Mouse (Mus musculus): ENCODE results near the gene Adprm. TPM values are rescaled to one million over a fixed set of nuclear protein-coding genes. Genes with fewer than 3 reads are reported as not detected.
"Not testable (repeated sequence)": the region's sequence is repeated elsewhere in the genome, so short reads cannot be mapped to it uniquely, and the experiment has no call there.

The Adprm gene
- polyA plus RNA-seq, 1 experiment from 2014 or later: 20.4 TPM

GRCm38 (mm10) chr11:67093201-67093600 lies 40.8 kb upstream of the Adprm start:
- Histone ChIP-seq H3K4me2 (ENCODE audit: low read length) (no peak overlapping the region), H3K4me1 (ENCODE audit: control insufficient read depth in 2 of 2, insufficient read depth in 2 of 2, low read length in 2 of 2) (no peaks in the 10 kb centered on the region), H3K4me3 (ENCODE audit: control insufficient read depth in 1 of 2, insufficient read depth in 1 of 2, low read depth in 1 of 2, low read length in 2 of 2) (no peak overlapping the region), H3K9me3 (ENCODE audit: control insufficient read depth, low read length) (no peaks in the 10 kb centered on the region), H3K36me3 (ENCODE audit: control insufficient read depth, insufficient read depth, low read length) (no peaks in the 10 kb centered on the region), H3K27me3 (ENCODE audit: control insufficient read depth, insufficient read depth, low read length) (peaks cover 6% of the 10 kb centered on the region), H3K9ac (ENCODE audit: low read length) (no peak overlapping the region), H3K27ac (replicated peaks in 1 of 2; ENCODE audit: control insufficient read depth in 1 of 2, insufficient read depth in 1 of 2, low read depth in 2 of 2, low read length in 2 of 2) (no peak overlapping the region)
- ATAC-seq (ENCODE audit: insufficient number of reproducible peaks, insufficient read depth, low FRiP score, low read depth): no peak
- 70% methylated on average over 9 of the region's 9 CpGs for WGBS

DNA sequence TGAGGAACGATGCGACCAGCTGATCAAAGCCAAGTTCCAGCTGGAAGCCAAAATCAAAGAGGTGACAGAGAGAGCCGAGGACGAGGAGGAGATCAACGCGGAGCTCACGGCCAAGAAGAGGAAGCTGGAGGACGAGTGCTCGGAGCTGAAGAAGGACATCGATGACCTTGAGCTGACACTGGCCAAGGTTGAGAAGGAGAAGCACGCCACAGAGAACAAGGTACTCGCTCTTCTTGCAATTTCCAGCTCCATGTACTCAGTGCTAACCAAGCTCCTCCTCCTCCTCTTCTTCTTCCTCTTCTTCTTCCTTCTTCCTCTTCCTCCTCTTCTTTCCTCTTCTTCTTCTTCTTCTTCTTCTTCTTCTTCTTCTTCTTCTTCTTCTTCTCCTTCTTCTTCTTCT lies 40.0 kb upstream of the Adprm start:
- H3K4me3 ChIP-seq (ENCODE audit: control insufficient read depth in 1 of 2, insufficient read depth in 1 of 2, low read depth in 1 of 2, low read length in 2 of 2); H3K36me3 ChIP-seq (ENCODE audit: control insufficient read depth, insufficient read depth, low read length); ATAC-seq (ENCODE audit: insufficient number of reproducible peaks, insufficient read depth, low FRiP score, low read depth); H3K27me3 ChIP-seq (ENCODE audit: control insufficient read depth, insufficient read depth, low read length); H3K27ac ChIP-seq (replicated peaks in 1 of 2; ENCODE audit: control insufficient read depth in 1 of 2, insufficient read depth in 1 of 2, low read depth in 2 of 2, low read length in 2 of 2); H3K4me2 ChIP-seq (ENCODE audit: low read length); H3K4me1 ChIP-seq (ENCODE audit: control insufficient read depth in 2 of 2, insufficient read depth in 2 of 2, low read length in 2 of 2); H3K9ac ChIP-seq (ENCODE audit: low read length); H3K9me3 ChIP-seq (ENCODE audit: control insufficient read depth, low read length): not testable (repeated sequence)
- WGBS: 90% methylated on average over 12 of the region's 12 CpGs

DNA sequence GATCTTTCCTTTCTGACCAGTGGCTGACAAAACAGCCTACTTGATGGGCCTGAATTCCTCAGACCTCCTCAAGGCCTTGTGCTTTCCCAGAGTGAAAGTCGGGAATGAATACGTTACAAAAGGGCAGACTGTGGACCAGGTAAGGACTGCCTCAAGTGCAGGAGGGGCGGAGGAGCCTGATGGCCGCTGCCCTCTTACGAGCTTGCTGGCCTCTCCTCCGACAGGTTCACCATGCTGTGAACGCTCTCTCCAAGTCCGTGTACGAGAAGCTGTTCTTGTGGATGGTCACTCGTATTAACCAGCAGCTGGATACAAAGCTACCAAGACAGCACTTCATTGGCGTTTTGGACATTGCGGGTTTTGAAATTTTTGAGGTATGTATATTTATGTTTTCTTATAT lies 34.8 kb upstream of the Adprm start:
- Histone ChIP-seq H3K27me3 (ENCODE audit: control insufficient read depth, insufficient read depth, low read length) (peaks cover 24% of the 10 kb centered on the region), H3K4me1 (ENCODE audit: control insufficient read depth in 2 of 2, insufficient read depth in 2 of 2, low read length in 2 of 2) (no peaks in the 10 kb centered on the region), H3K9ac (ENCODE audit: low read length) (no peak overlapping the region), H3K4me2 (ENCODE audit: low read length) (no peak overlapping the region), H3K9me3 (ENCODE audit: control insufficient read depth, low read length) (peaks cover 3% of the 10 kb centered on the region; the same call in 1 of the 2 replicates), H3K27ac (replicated peaks in 1 of 2; ENCODE audit: control insufficient read depth in 1 of 2, insufficient read depth in 1 of 2, low read depth in 2 of 2, low read length in 2 of 2) (no peak overlapping the region), H3K4me3 (ENCODE audit: control insufficient read depth in 1 of 2, insufficient read depth in 1 of 2, low read depth in 1 of 2, low read length in 2 of 2) (no peak overlapping the region), H3K36me3 (ENCODE audit: control insufficient read depth, insufficient read depth, low read length) (no peaks in the 10 kb centered on the region)
- WGBS: 75% methylated on average over 12 of the region's 12 CpGs
- ATAC-seq (ENCODE audit: insufficient number of reproducible peaks, insufficient read depth, low FRiP score, low read depth): no peak

DNA sequence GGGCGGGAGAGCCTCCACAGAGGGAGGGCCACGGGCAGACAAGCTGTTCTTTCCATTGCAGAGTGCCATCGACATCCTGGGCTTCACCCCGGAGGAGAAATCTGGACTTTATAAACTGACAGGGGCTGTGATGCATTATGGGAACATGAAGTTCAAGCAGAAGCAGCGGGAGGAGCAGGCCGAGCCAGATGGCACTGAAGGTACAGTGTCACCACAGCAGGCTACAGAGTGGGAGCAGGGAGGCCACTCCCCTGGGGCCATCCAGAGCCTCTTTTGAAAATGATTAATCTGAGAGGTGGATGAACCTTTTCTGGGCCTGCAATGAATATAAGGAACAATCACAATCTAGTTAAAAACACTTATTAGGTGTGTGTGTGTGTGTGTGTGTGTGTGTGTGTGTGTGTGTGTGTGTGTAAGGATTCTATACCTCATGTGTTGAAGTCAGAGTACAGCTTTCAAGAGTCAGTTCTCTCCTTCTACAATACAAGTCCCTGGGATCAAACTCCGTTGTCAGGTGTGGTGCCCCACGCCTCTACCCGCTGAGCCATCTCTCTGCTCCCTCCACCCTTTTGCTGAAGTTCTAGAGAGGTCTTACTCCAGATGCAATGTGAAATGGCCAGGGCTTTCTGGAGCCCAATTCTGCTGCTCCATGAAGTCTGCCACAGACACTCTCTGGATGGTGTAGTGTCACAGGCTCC lies 34.2 kb upstream of the Adprm start:
- H3K27me3 ChIP-seq (ENCODE audit: control insufficient read depth, insufficient read depth, low read length): peaks cover 24% of the 10 kb centered on the region
- H3K27ac ChIP-seq (replicated peaks in 1 of 2; ENCODE audit: control insufficient read depth in 1 of 2, insufficient read depth in 1 of 2, low read depth in 2 of 2, low read length in 2 of 2): no peak overlapping the region
- no peak for ATAC-seq (ENCODE audit: insufficient number of reproducible peaks, insufficient read depth, low FRiP score, low read depth)
- no peaks in the 10 kb centered on the region for H3K36me3 ChIP-seq (ENCODE audit: control insufficient read depth, insufficient read depth, low read length)
- H3K4me1 ChIP-seq (ENCODE audit: control insufficient read depth in 2 of 2, insufficient read depth in 2 of 2, low read length in 2 of 2): peaks cover 0 to under 1% of the 10 kb centered on the region in 2 experiments; a peak in 1 of 4 replicates
- no peak overlapping the region for H3K9ac ChIP-seq (ENCODE audit: low read length)
- WGBS: 45% methylated on average over 9 of the region's 9 CpGs
- no peak overlapping the region for H3K4me2 ChIP-seq (ENCODE audit: low read length)
- no peak overlapping the region for H3K4me3 ChIP-seq (ENCODE audit: control insufficient read depth in 1 of 2, insufficient read depth in 1 of 2, low read depth in 1 of 2, low read length in 2 of 2)
- H3K9me3 ChIP-seq (ENCODE audit: control insufficient read depth, low read length): peaks cover 3% of the 10 kb centered on the region; the same call in 1 of the 2 replicates

DNA sequence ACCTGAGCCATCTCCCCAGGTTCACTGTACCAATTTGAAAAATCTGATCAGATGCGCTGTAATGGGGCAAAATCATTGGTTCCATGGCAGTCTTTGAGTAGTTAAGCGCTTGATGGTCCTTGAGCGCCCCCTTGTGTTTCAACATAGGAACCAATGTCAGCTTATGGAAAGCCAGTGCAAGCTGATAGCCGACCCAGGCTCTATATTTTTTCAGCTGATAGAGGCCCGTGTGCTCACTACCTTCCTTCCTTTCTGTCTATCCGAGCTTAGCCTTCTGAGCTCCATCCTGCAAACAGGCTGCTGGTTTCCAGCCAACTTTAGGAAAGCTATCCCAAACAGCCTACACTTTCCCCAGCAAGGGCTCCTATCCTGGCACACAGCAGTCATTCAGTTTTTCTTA lies 33.1 kb upstream of the Adprm start:
- Histone ChIP-seq H3K27me3 (ENCODE audit: control insufficient read depth, insufficient read depth, low read length) (peaks cover 26% of the 10 kb centered on the region), H3K9me3 (ENCODE audit: control insufficient read depth, low read length) (peaks cover 3% of the 10 kb centered on the region; the same call in 1 of the 2 replicates), H3K4me3 (ENCODE audit: control insufficient read depth in 1 of 2, insufficient read depth in 1 of 2, low read depth in 1 of 2, low read length in 2 of 2) (no peak overlapping the region), H3K4me1 (ENCODE audit: control insufficient read depth in 2 of 2, insufficient read depth in 2 of 2, low read length in 2 of 2) (peaks cover 3 to 4% of the 10 kb centered on the region in 2 experiments; a peak in 1 of 4 replicates), H3K4me2 (ENCODE audit: low read length) (no peak overlapping the region), H3K9ac (ENCODE audit: low read length) (no peak overlapping the region), H3K27ac (replicated peaks in 1 of 2; ENCODE audit: control insufficient read depth in 1 of 2, insufficient read depth in 1 of 2, low read depth in 2 of 2, low read length in 2 of 2) (no peak overlapping the region), H3K36me3 (ENCODE audit: control insufficient read depth, insufficient read depth, low read length) (no peaks in the 10 kb centered on the region)
- no peak for ATAC-seq (ENCODE audit: insufficient number of reproducible peaks, insufficient read depth, low FRiP score, low read depth)
- WGBS: 4% methylated on average over 6 of the region's 6 CpGs

DNA sequence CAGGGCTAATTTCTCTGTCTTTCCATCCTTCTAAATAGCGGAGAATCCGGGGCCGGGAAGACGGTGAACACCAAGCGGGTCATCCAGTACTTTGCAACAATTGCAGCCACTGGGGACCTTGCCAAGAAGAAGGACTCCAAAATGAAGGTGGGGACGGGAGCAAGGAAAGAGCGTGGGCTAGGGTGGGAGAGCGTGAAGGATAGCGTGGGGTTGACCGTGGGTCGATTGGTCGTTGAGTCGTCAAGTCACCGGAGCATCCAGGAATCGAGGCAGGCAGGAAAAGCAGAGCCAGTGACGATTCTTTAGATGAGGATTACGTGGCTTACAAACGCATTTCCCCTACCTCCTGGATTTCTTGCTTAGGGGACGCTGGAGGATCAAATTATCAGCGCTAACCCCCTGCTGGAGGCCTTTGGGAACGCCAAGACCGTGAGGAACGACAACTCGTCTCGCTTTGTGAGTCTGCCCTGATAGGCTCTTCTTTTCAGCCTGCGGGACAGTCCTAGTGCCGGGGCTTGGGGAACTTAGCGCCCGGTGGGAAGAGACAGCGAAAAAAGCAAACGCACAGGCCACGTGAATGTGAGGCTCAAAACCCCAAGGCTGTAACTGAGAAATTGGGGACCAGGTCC lies 31.4 kb upstream of the Adprm start:
- 37% methylated on average over 32 of the region's 32 CpGs for WGBS
- peaks cover 3 to 4% of the 10 kb centered on the region in 2 experiments; a peak in 1 of 4 replicates for H3K4me1 ChIP-seq (ENCODE audit: control insufficient read depth in 2 of 2, insufficient read depth in 2 of 2, low read length in 2 of 2)
- no peak for ATAC-seq (ENCODE audit: insufficient number of reproducible peaks, insufficient read depth, low FRiP score, low read depth)
- no peaks in the 10 kb centered on the region for H3K36me3 ChIP-seq (ENCODE audit: control insufficient read depth, insufficient read depth, low read length)
- H3K9ac ChIP-seq (ENCODE audit: low read length): no peak overlapping the region
- H3K4me2 ChIP-seq (ENCODE audit: low read length): no peak overlapping the region
- H3K27me3 ChIP-seq (ENCODE audit: control insufficient read depth, insufficient read depth, low read length): peaks cover 26% of the 10 kb centered on the region
- H3K9me3 ChIP-seq (ENCODE audit: control insufficient read depth, low read length): peaks cover 3% of the 10 kb centered on the region; the same call in 1 of the 2 replicates
- H3K4me3 ChIP-seq (ENCODE audit: control insufficient read depth in 1 of 2, insufficient read depth in 1 of 2, low read depth in 1 of 2, low read length in 2 of 2): no peak overlapping the region
- H3K27ac ChIP-seq (replicated peaks in 1 of 2; ENCODE audit: control insufficient read depth in 1 of 2, insufficient read depth in 1 of 2, low read depth in 2 of 2, low read length in 2 of 2): no peak overlapping the region

- Histone ChIP-seq H3K27me3 (ENCODE audit: control insufficient read depth, insufficient read depth, low read length) (peaks cover 26% of the 10 kb centered on the region), H3K9me3 (ENCODE audit: control insufficient read depth, low read length) (peaks cover 3% of the 10 kb centered on the region; the same call in 1 of the 2 replicates), H3K9ac (ENCODE audit: low read length) (no peak overlapping the region), H3K4me3 (ENCODE audit: control insufficient read depth in 1 of 2, insufficient read depth in 1 of 2, low read depth in 1 of 2, low read length in 2 of 2) (no peak overlapping the region), H3K4me1 (ENCODE audit: control insufficient read depth in 2 of 2, insufficient read depth in 2 of 2, low read length in 2 of 2) (peaks cover 3 to 4% of the 10 kb centered on the region in 2 experiments; a peak in 1 of 4 replicates), H3K36me3 (ENCODE audit: control insufficient read depth, insufficient read depth, low read length) (no peaks in the 10 kb centered on the region), H3K4me2 (ENCODE audit: low read length) (no peak overlapping the region), H3K27ac (replicated peaks in 1 of 2; ENCODE audit: control insufficient read depth in 1 of 2, insufficient read depth in 1 of 2, low read depth in 2 of 2, low read length in 2 of 2) (no peak overlapping the region)
- no peak for ATAC-seq (ENCODE audit: insufficient number of reproducible peaks, insufficient read depth, low FRiP score, low read depth)
- WGBS: 62% methylated on average over 6 of the region's 6 CpGs
These were observed 30.8 kb upstream of the Adprm start for GRCm38 (mm10) chr11:67083239-67083638.
